Mouse (Mus musculus) intestine, postnatal 0 days (tissue): ENCODE measurements around the gene Otub1. TPM values are rescaled to one million over a fixed set of nuclear protein-coding genes. Genes with fewer than 3 reads are reported as not detected.

Experiments
- ATAC-seq: fragments of 200-750 bp; cut with Nextera tagmentation; 2 replicates; pipeline ENCODE4 v1.8.0; 2017; ENCODE audit warnings: mild to moderate bottlenecking, moderate TSS enrichment, moderate library complexity
- H3K27ac ChIP-seq: fragments of 300-500 bp; sonication (generic); 2 replicates; pipeline ENCODE4 v1.5.1; 2014; ENCODE audit warnings: mild to moderate bottlenecking, low read depth, low read length, moderate library complexity
- H3K27me3 ChIP-seq: fragments of 300-500 bp; sonication (generic); replicated peaks from 2 replicates; pipeline ENCODE4 v1.6.1; 2014; ENCODE audit warnings: low read length, mixed read lengths; ENCODE audit not compliant: control insufficient read depth, insufficient read depth
- H3K36me3 ChIP-seq: fragments of 300-500 bp; sonication (generic); 2 replicates; pipeline ENCODE4 v1.6.1; 2014; ENCODE audit warnings: mild to moderate bottlenecking, moderate library complexity; ENCODE audit not compliant: control insufficient read depth, insufficient read depth
- H3K4me1 ChIP-seq: fragments of 300-500 bp; sonication (generic); replicated peaks from 2 replicates; pipeline ENCODE4 v1.6.1; 2014; ENCODE audit warnings: antibody characterized with exemption, low read length, mixed read lengths; ENCODE audit not compliant: control insufficient read depth, insufficient read depth
- H3K4me2 ChIP-seq: fragments of 300-500 bp; sonication (generic); replicated peaks from 2 replicates; pipeline ENCODE4 v1.6.1; 2014; ENCODE audit warnings: low read depth, mild to moderate bottlenecking, moderate library complexity
- H3K4me3 ChIP-seq: fragments of 300-500 bp; sonication (generic); 2 replicates; pipeline ENCODE4 v1.5.1; 2014; ENCODE audit warnings: low read depth, low read length
- H3K9ac ChIP-seq: fragments of 300-500 bp; sonication (generic); 2 replicates; pipeline ENCODE4 v1.6.1; 2014; ENCODE audit warnings: mild to moderate bottlenecking, low read depth, low read length
- H3K9me3 ChIP-seq: fragments of 300-500 bp; sonication (generic); 2 replicates; pipeline ENCODE4 v1.6.1; 2016; ENCODE audit warnings: mixed run types; ENCODE audit not compliant: control insufficient read depth
- CTCF ChIP-seq: sonication (generic); IDR thresholded peaks from 2 replicates; pipeline ENCODE4 v1.5.1; 2016; ENCODE audit warnings: low read depth, mild to moderate bottlenecking, control low read depth, antibody characterized with exemption, moderate library complexity
- WGBS: fragments of 180-500 bp; shearing (Covaris S2); extraction: QIAGEN DNeasy Blood & Tissue Kit; methylation state at CpG from one replicate; pipeline ENCODE4 v1.1.7; 2014; 5-methylcytosine and 5-hydroxymethylcytosine counted together
- polyA plus RNA-seq: library from polyadenylated mRNA; unstranded; fragments of >200 nt; fragmentation: Nextera tagmentation; extraction: Ambion mirVana; gene quantifications from 2 replicates; pipeline ENCODE4 v1.2.1, GENCODE M21; 2015

Otub1 gene
- polyA plus RNA-seq, 1 experiment from 2014 or later: 126 TPM

DNA sequence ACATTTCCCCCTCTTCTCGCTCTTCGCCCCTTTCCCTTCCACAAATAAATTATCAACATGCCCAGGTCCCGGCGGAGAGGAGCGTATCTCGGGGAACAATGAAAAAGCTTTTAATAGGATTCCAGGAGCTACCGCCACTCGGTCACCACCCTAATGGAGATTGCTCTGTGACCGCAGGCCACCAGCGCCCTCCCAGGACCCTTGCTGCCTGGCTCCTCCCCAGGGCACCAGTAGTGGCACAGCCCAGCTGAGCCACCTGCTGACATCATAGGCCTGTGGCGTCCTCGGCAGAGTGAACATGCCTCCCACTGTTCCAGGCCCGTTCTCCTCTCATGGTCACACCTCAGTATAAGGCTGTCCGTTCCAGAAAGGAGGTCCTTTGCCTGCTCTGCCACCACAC, 48.4 kb downstream of the Otub1 start:
- Histone ChIP-seq H3K4me2 (no peak overlapping the region), H3K9me3 (no peaks in the 10 kb centered on the region), H3K4me1 (no peaks in the 10 kb centered on the region), H3K27ac (no peak overlapping the region), H3K36me3 (no peaks in the 10 kb centered on the region), H3K4me3 (no peak overlapping the region), H3K27me3 (0 out of 2 replicates have a peak, but pooled peaks cover 6% of the 10 kb centered on the region), H3K9ac (no peak overlapping the region)
- TF ChIP-seq CTCF: no peak
- no peak for ATAC-seq
- WGBS: 68% methylated on average over 14 of the region's 14 CpGs

DNA sequence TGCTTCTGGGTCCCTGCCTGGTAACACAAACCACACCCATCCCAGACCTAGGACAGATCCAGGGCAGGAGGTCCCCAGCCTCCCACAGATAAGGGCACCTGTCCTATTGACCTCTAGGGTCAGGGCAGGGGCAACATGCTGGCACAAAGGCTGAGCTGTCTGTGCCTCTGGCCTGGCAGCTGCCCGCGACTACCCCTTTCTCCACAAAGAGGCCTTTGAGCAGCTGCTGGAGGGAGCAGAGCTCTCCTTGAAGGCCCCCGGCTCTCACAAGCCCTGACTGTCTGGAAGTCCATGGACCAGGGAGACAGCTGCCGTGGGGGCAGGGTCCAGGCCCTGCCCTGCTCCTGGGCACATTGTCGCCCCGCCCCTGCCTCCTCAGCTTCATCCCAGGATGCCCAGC, 50.9 kb downstream of the Otub1 start:
- H3K9me3 ChIP-seq: no peaks in the 10 kb centered on the region
- 0 out of 2 replicates have a peak, but pooled peaks cover 6% of the 10 kb centered on the region for H3K27me3 ChIP-seq
- H3K36me3 ChIP-seq: no peaks in the 10 kb centered on the region
- TF ChIP-seq CTCF: no peak
- peak; percentile 59 for ATAC-seq
- no peaks in the 10 kb centered on the region for H3K4me1 ChIP-seq
- no peak overlapping the region for H3K4me2 ChIP-seq
- H3K27ac ChIP-seq: no peak overlapping the region
- no peak overlapping the region for H3K4me3 ChIP-seq
- no peak overlapping the region for H3K9ac ChIP-seq
- WGBS: 70% methylated on average over 6 of the region's 6 CpGs

DNA sequence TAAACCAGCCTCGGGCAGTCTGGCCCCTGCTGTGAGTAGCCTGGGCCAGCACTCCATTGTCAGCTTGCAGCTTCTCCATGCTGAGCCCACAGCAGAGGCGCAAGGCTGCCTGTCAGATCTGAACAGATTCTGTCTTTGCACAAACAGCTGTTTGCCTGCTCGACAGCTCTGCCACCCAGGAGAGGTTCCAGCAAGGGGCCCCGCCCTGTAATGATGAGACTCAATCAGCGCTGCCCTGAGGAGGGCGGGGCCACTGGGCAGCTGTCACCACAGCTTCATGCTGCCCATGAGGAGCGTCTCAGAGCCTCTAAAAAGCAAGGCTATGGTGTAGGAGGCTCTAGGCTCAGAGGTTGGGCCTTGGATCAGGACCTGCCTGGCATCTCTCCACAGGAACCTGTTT, 52.9 kb downstream of the Otub1 start:
- 0 out of 2 replicates have a peak, but pooled peaks cover 6% of the 10 kb centered on the region for H3K27me3 ChIP-seq
- H3K36me3 ChIP-seq: no peaks in the 10 kb centered on the region
- WGBS: 26% methylated on average over 7 of the region's 7 CpGs
- no peak overlapping the region for H3K4me3 ChIP-seq
- H3K9me3 ChIP-seq: no peaks in the 10 kb centered on the region
- no peak overlapping the region for H3K27ac ChIP-seq
- TF ChIP-seq CTCF: no peak
- ATAC-seq: peak; percentile 50; the same call in 1 of the 2 replicates
- H3K9ac ChIP-seq: no peak overlapping the region
- no peaks in the 10 kb centered on the region for H3K4me1 ChIP-seq
- no peak overlapping the region for H3K4me2 ChIP-seq

DNA sequence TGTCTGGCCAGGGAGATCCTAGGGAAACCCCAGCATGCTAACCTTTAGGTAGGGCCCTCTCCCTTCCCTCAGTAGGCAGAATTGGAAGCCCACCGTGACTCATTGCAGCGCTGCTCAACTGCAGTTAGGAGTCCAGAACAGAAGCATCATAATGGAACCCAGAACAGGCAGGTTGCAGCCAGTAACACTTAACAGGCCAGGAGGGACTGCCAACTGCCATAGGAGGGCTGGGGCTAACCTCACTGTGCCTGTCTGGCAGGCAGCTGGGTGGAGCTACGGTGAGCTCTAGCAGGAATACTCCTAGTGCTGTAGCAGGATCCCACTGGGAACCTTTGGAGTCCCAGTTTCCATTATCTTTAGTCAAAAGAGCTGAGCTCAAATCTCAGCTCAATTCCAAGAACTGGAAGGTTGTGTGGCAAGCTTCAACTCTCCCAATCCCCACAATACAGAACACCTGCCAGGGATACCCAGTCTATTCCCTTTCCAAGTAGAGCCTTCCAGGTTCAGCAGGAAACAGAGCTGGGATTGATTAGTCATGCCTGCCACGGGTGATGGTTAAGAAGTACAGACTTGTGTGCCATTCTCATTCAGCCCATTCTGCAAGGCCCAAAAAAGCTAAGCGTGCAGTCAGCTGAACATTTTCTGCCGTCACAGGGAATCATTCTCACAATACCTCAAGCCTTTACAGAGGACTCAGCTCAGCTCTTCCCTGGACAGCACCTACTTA, 54.0 kb downstream of the Otub1 start:
- H3K4me1 ChIP-seq: no peaks in the 10 kb centered on the region
- 0 out of 2 replicates have a peak, but pooled peaks cover 6% of the 10 kb centered on the region for H3K27me3 ChIP-seq
- WGBS: 91% methylated on average over 6 of the region's 6 CpGs
- H3K9ac ChIP-seq: no peak overlapping the region
- no peaks in the 10 kb centered on the region for H3K9me3 ChIP-seq
- no peak overlapping the region for H3K4me3 ChIP-seq
- no peak overlapping the region for H3K27ac ChIP-seq
- TF ChIP-seq CTCF: no peak
- ATAC-seq: no peak
- no peaks in the 10 kb centered on the region for H3K36me3 ChIP-seq
- H3K4me2 ChIP-seq: no peak overlapping the region

DNA sequence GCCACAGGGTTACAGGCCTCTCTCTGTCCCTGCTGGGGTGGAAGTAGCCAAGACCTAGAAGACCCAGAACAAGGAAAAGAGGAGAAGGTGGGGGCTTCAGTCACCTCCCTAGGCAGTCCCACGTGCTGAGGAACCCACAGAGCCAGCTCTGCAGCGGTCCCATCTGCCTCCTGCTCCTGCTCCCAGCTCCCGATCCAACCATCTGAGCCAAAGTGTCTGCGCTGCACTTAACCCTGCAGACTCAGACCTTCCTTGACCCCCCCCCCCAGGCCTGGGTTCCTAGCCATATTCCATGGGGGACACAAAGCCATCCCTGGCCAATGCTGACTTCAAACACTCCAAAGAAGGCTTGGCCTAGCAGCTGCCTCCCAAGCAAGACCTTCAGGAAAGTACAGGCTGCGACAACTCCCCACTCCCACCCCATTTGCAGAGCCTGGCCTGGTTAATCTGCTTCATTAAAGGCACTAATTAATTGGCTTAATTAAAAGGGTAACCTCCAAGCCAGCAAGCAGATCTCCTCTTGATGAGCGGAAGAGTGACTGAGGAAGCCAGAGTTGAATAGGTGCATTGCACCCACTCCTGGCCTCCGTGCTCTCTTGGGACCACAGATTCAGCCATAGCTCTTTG, 54.7 kb downstream of the Otub1 start:
- H3K9ac ChIP-seq: no peak overlapping the region
- 0 out of 2 replicates have a peak, but pooled peaks cover 2% of the 10 kb centered on the region for H3K27me3 ChIP-seq
- H3K9me3 ChIP-seq: no peaks in the 10 kb centered on the region
- no peaks in the 10 kb centered on the region for H3K4me1 ChIP-seq
- TF ChIP-seq CTCF: no peak
- 87% methylated on average over 7 of the region's 7 CpGs for WGBS
- no peak overlapping the region for H3K4me2 ChIP-seq
- H3K36me3 ChIP-seq: no peaks in the 10 kb centered on the region
- H3K4me3 ChIP-seq: no peak overlapping the region
- no peak overlapping the region for H3K27ac ChIP-seq
- no peak for ATAC-seq

DNA sequence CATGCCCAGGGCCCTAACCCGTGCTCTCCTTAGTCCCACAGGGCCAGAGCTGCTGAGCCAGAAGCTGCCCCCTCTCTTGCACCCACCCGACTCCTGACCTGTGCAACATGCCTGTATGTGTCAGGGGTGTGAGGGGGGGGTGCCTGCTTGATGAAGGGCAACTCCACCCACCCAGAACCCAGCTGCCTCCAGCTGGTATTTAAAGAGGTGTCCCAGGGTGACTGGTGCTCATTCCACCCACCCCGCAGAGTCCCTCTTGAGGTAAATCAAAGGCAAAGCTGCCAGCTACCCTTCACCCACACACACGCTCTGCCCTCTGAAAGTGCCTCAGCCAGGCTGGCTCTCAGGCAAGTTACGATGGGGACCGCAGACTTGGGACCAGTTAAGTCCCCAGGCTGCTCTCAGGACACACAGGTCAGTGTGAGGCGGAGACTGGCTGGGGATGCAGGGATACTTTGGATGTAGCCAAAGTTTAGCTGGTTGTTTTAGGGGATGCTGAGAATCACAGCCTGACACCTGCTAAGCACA, 56.9 kb downstream of the Otub1 start:
- WGBS: 85% methylated on average over 7 of the region's 7 CpGs
- no peak overlapping the region for H3K9ac ChIP-seq

More for the DNA sequence above, 56.9 kb downstream of the Otub1 start:
- no peak overlapping the region for H3K27ac ChIP-seq
- no peak overlapping the region for H3K4me3 ChIP-seq
- no peaks in the 10 kb centered on the region for H3K9me3 ChIP-seq
- H3K4me1 ChIP-seq: 0 out of 2 replicates have a peak, but pooled peaks cover 3% of the 10 kb centered on the region
- no peak overlapping the region for H3K4me2 ChIP-seq
- TF ChIP-seq CTCF: no peak
- H3K36me3 ChIP-seq: no peaks in the 10 kb centered on the region
- no peak for ATAC-seq
- 0 out of 2 replicates have a peak, but pooled peaks cover 3% of the 10 kb centered on the region for H3K27me3 ChIP-seq
